Mouse (Mus musculus): ENCODE results near the gene Ankrd50. TPM values are rescaled to one million over a fixed set of nuclear protein-coding genes. Genes with fewer than 3 reads are reported as not detected.

Ankrd50 gene
- total RNA-seq, 2 experiments from 2014 or later = 60.4 to 71.1 TPM

GRCm38 (mm10) chr3:38466880-38467405, 17.7 kb downstream of the Ankrd50 start:
- intact Hi-C loops (cut with DNase I) = no loop called here
- DNase-seq = no peak

GRCm38 (mm10) chr3:38466139-38466538, 18.5 kb downstream of the Ankrd50 start:
- no peak for DNase-seq
- intact Hi-C loops (cut with DNase I) = no loop called here

- no peak for DNase-seq
- intact Hi-C loops (cut with DNase I) = no loop called here
These were observed 21.5 kb downstream of the Ankrd50 start for GRCm38 (mm10) chr3:38463149-38463548.

- intact Hi-C loops (cut with DNase I) = no loop called here
These were observed 22.9 kb downstream of the Ankrd50 start for GRCm38 (mm10) chr3:38461742-38462141.

GRCm38 (mm10) chr3:38460250-38460624, 24.4 kb downstream of the Ankrd50 start:
- intact Hi-C loops (cut with DNase I) = no loop called here
- DNase-seq = no peak

More at GRCm38 (mm10) chr3:38461742-38462141, 22.9 kb downstream of the Ankrd50 start:
- no peak for DNase-seq

- DNase-seq = no peak
- intact Hi-C loops (cut with DNase I) = no loop called here
These were observed 25.0 kb downstream of the Ankrd50 start for GRCm38 (mm10) chr3:38459507-38460249.

GRCm38 (mm10) chr3:38457041-38457440, 27.6 kb downstream of the Ankrd50 start:
- DNase-seq = no peak
- intact Hi-C loops (cut with DNase I) = no loop called here

- intact Hi-C loops (cut with DNase I) = no loop called here
- DNase-seq = no peak
These were observed 32.4 kb downstream of the Ankrd50 start for GRCm38 (mm10) chr3:38452199-38452598.

- DNase-seq = no peak
- intact Hi-C loops (cut with DNase I) = no loop called here
These were observed 38.1 kb downstream of the Ankrd50 start for GRCm38 (mm10) chr3:38446586-38446985.

GRCm38 (mm10) chr3:38443875-38444274, 40.8 kb downstream of the Ankrd50 start:
- DNase-seq = no peak
- intact Hi-C loops (cut with DNase I) = no loop called here

- intact Hi-C loops (cut with DNase I) = no loop called here
- DNase-seq = peak; percentile 8 to 13
These were observed 44.1 kb downstream of the Ankrd50 start for GRCm38 (mm10) chr3:38440564-38440991.

GRCm38 (mm10) chr3:38436596-38436995, 48.0 kb downstream of the Ankrd50 start:
- intact Hi-C loops (cut with DNase I) = no loop called here
- no peak for DNase-seq

GRCm38 (mm10) chr3:38435828-38436227, 48.8 kb downstream of the Ankrd50 start:
- DNase-seq = no peak
- intact Hi-C loops (cut with DNase I) = no loop called here

- no peak for DNase-seq
- intact Hi-C loops (cut with DNase I) = no loop called here
These were observed 50.2 kb downstream of the Ankrd50 start for GRCm38 (mm10) chr3:38434486-38434885.

GRCm38 (mm10) chr3:38433495-38434464, 50.9 kb downstream of the Ankrd50 start:
- intact Hi-C loops (cut with DNase I) = no loop called here
- no peak for DNase-seq

GRCm38 (mm10) chr3:38431461-38431860, 53.2 kb downstream of the Ankrd50 start:
- no peak for DNase-seq
- intact Hi-C loops (cut with DNase I) = no loop called here

- DNase-seq = no peak
- intact Hi-C loops (cut with DNase I) = no loop called here
These were observed 53.6 kb downstream of the Ankrd50 start for GRCm38 (mm10) chr3:38431042-38431441.

GRCm38 (mm10) chr3:38427200-38427599, 57.4 kb downstream of the Ankrd50 start:
- intact Hi-C loops (cut with DNase I) = no loop called here

GRCm38 (mm10) chr3:38423966-38424365, 60.7 kb downstream of the Ankrd50 start:
- no peak for DNase-seq

More at GRCm38 (mm10) chr3:38427200-38427599, 57.4 kb downstream of the Ankrd50 start:
- DNase-seq = no peak

GRCm38 (mm10) chr3:38419896-38420295, 64.7 kb downstream of the Ankrd50 start:
- no peak for DNase-seq
- intact Hi-C loops (cut with DNase I) = no loop called here

More at GRCm38 (mm10) chr3:38423966-38424365, 60.7 kb downstream of the Ankrd50 start:
- intact Hi-C loops (cut with DNase I) = no loop called here

- intact Hi-C loops (cut with DNase I) = no loop called here
- no peak for DNase-seq
These were observed 69.2 kb downstream of the Ankrd50 start for GRCm38 (mm10) chr3:38415292-38415930.
